Mouse (Mus musculus): ENCODE results near the gene Orm2.

- TF ChIP-seq POLR2A (IDR thresholded peaks at IDR 0.05; ENCODE audit: low read depth, low read length) (no peak), CHD2 (IDR thresholded peaks at IDR 0.05; ENCODE audit: low read length) (no peak), NELFE (IDR thresholded peaks at IDR 0.05; ENCODE audit: low read depth, low read length) (no peak), CTCF (conservative IDR thresholded peaks at IDR 0.05 in 1 of 2, IDR thresholded peaks at IDR 0.05 in 1 of 2; ENCODE audit: low read depth in 2 of 2, low read length in 2 of 2) (no peak), UBTF (IDR thresholded peaks at IDR 0.05; ENCODE audit: low read depth, low read length) (no peak), RCOR1 (conservative IDR thresholded peaks at IDR 0.05; ENCODE audit: low read depth, low read length) (no peak), USF1 (IDR thresholded peaks at IDR 0.05; ENCODE audit: low read depth, low read length) (no peak), ZNF384 (IDR thresholded peaks at IDR 0.05; ENCODE audit: low read depth, low read length) (no peak), POLR2AphosphoS2 (IDR thresholded peaks at IDR 0.05; ENCODE audit: low read depth, low read length) (no peak), USF2 (conservative IDR thresholded peaks at IDR 0.05; ENCODE audit: low read depth, low read length) (no peak), TCF12 (IDR thresholded peaks at IDR 0.05; ENCODE audit: low read depth, low read length) (no peak), JUND (conservative IDR thresholded peaks at IDR 0.05; ENCODE audit: low read depth, low read length) (no peak), MYC (IDR thresholded peaks at IDR 0.05; ENCODE audit: low read depth, low read length) (no peak)
These were observed 23.7 kb upstream of the Orm2 start for GRCm38 (mm10) chr4:63338414-63339076.

All from CH12.LX (cell line).